Mouse (Mus musculus): ENCODE results near the gene Arid2.

Arid2 gene

GRCm38 (mm10) chr15:96345312-96345849 lies 58.1 kb downstream of the Arid2 start:
- DNase-seq = peak in 1 of 2 experiments; percentile 13

- DNase-seq = no peak
Measured at GRCm38 (mm10) chr15:96351432-96351831, 64.1 kb downstream of the Arid2 start.

- DNase-seq = no peak
Measured at GRCm38 (mm10) chr15:96358871-96359270, 71.6 kb downstream of the Arid2 start.

GRCm38 (mm10) chr15:96360614-96361013 lies 73.3 kb downstream of the Arid2 start:
- no peak for DNase-seq

- DNase-seq = no peak
Measured at GRCm38 (mm10) chr15:96365351-96365750, 78.0 kb downstream of the Arid2 start.

- no peak for DNase-seq
Measured at GRCm38 (mm10) chr15:96366176-96366963, 79.1 kb downstream of the Arid2 start.

- no peak for DNase-seq
Measured at GRCm38 (mm10) chr15:96371311-96371710, 84.0 kb downstream of the Arid2 start.

GRCm38 (mm10) chr15:96372628-96373027 lies 85.3 kb downstream of the Arid2 start:
- no peak for DNase-seq

GRCm38 (mm10) chr15:96373161-96373560 lies 85.8 kb downstream of the Arid2 start:
- no peak for DNase-seq

- no peak for DNase-seq
Measured at GRCm38 (mm10) chr15:96376214-96376613, 88.9 kb downstream of the Arid2 start.

GRCm38 (mm10) chr15:96377263-96377662 lies 89.9 kb downstream of the Arid2 start:
- peak; percentile 40 to 43 for DNase-seq

GRCm38 (mm10) chr15:96377701-96378100 lies 90.4 kb downstream of the Arid2 start:
- DNase-seq = peak; percentile 64 to 75

GRCm38 (mm10) chr15:96382223-96382622 lies 94.9 kb downstream of the Arid2 start:
- no peak for DNase-seq

- no peak for DNase-seq
Measured at GRCm38 (mm10) chr15:96388565-96388964, 101.2 kb downstream of the Arid2 start.

- DNase-seq = no peak
Measured at GRCm38 (mm10) chr15:96392878-96393277, 105.6 kb downstream of the Arid2 start.

- no peak for DNase-seq
Measured at GRCm38 (mm10) chr15:96395071-96395470, 107.8 kb downstream of the Arid2 start.

- DNase-seq = no peak
Measured at GRCm38 (mm10) chr15:96396641-96397344, 109.5 kb downstream of the Arid2 start.

- no peak for DNase-seq
Measured at GRCm38 (mm10) chr15:96398333-96398732, 111.0 kb downstream of the Arid2 start.

GRCm38 (mm10) chr15:96405548-96405947 lies 118.2 kb downstream of the Arid2 start:
- no peak for DNase-seq

GRCm38 (mm10) chr15:96406253-96406652 lies 118.9 kb downstream of the Arid2 start:
- DNase-seq = no peak

GRCm38 (mm10) chr15:96407151-96407550 lies 119.8 kb downstream of the Arid2 start:
- no peak for DNase-seq

GRCm38 (mm10) chr15:96408717-96409121 lies 121.4 kb downstream of the Arid2 start:
- DNase-seq = no peak

- no peak for DNase-seq
Measured at GRCm38 (mm10) chr15:96418161-96418560, 130.8 kb downstream of the Arid2 start.

GRCm38 (mm10) chr15:96419920-96420319 lies 132.6 kb downstream of the Arid2 start:
- DNase-seq = no peak
